Mouse (Mus musculus): ENCODE measurements around the gene Ptprn2. TPM values are rescaled to one million over a fixed set of nuclear protein-coding genes. Genes with fewer than 3 reads are reported as not detected.

Gene Ptprn2
- 0.08 and 0.15 TPM in 2 replicates for polyA plus RNA-seq (2015; fragmentation: Nextera tagmentation; extraction: Ambion mirVana)

GRCm38 (mm10) chr12:116485591-116486403 lies at the start of gene Ptprn2:
Ptprn2 (plus strand) TSS chr12:116485720.
- Histone ChIP-seq H3K9me3 (no peaks in the 10 kb centered on the region), H3K4me1 (peaks cover 9% of the 10 kb centered on the region), H3K4me3 (peak within 1 kb of the TSS; percentile 55), H3K27me3 (peaks cover 32% of the 10 kb centered on the region), H3K27ac (no peak within 1 kb of the TSS), H3K4me2 (peak within 1 kb of the TSS; percentile 99), H3K9ac (peak within 1 kb of the TSS; percentile 54; the same call in 1 of the 2 replicates), H3K36me3 (no peaks in the 10 kb centered on the region)
- under 1% methylated on average over 57 of the region's 86 CpGs for WGBS
- peak; percentile 85 for ATAC-seq (ENCODE audit: insufficient number of reproducible peaks, insufficient read depth, low FRiP score, low TSS enrichment, low read depth)

GRCm38 (mm10) chr12:116436125-116436524 lies 49.4 kb upstream of the Ptprn2 start:
- Histone ChIP-seq H3K36me3 (peaks cover 65% of the 10 kb centered on the region), H3K4me3 (no peak overlapping the region), H3K9me3 (no peaks in the 10 kb centered on the region), H3K9ac (no peak overlapping the region), H3K27me3 (no peaks in the 10 kb centered on the region), H3K4me1 (no peaks in the 10 kb centered on the region), H3K27ac (no peak overlapping the region), H3K4me2 (no peak overlapping the region)
- ATAC-seq (ENCODE audit: insufficient number of reproducible peaks, insufficient read depth, low FRiP score, low TSS enrichment, low read depth), result no peak
- WGBS, result 93% methylated on average over 3 of the region's 3 CpGs

GRCm38 (mm10) chr12:116438591-116438990 lies 46.9 kb upstream of the Ptprn2 start:
- peaks cover 54% of the 10 kb centered on the region for H3K36me3 ChIP-seq
- no peak for ATAC-seq (ENCODE audit: insufficient number of reproducible peaks, insufficient read depth, low FRiP score, low TSS enrichment, low read depth)
- H3K4me2 ChIP-seq, result no peak overlapping the region
- no peak overlapping the region for H3K27ac ChIP-seq
- H3K27me3 ChIP-seq, result no peaks in the 10 kb centered on the region
- H3K4me1 ChIP-seq, result no peaks in the 10 kb centered on the region
- no peak overlapping the region for H3K9ac ChIP-seq
- no peak overlapping the region for H3K4me3 ChIP-seq
- 73% methylated on average over 5 of the region's 5 CpGs for WGBS
- H3K9me3 ChIP-seq, result no peaks in the 10 kb centered on the region

- no peak for ATAC-seq (ENCODE audit: insufficient number of reproducible peaks, insufficient read depth, low FRiP score, low TSS enrichment, low read depth)
- Histone ChIP-seq H3K4me1 (no peaks in the 10 kb centered on the region), H3K36me3 (peaks cover 57% of the 10 kb centered on the region), H3K27me3 (no peaks in the 10 kb centered on the region), H3K4me2 (no peak overlapping the region), H3K27ac (no peak overlapping the region), H3K4me3 (no peak overlapping the region), H3K9ac (no peak overlapping the region), H3K9me3 (no peaks in the 10 kb centered on the region)
- 94% methylated on average over 3 of the region's 3 CpGs for WGBS
Measured at GRCm38 (mm10) chr12:116442184-116442583, 43.3 kb upstream of the Ptprn2 start.

- WGBS, result 70% methylated on average over 2 of the region's 2 CpGs
- Histone ChIP-seq H3K9ac (no peak overlapping the region), H3K9me3 (no peaks in the 10 kb centered on the region), H3K4me2 (no peak overlapping the region), H3K27me3 (no peaks in the 10 kb centered on the region), H3K4me1 (no peaks in the 10 kb centered on the region), H3K36me3 (peaks cover 49% of the 10 kb centered on the region), H3K27ac (no peak overlapping the region), H3K4me3 (no peak overlapping the region)
- no peak for ATAC-seq (ENCODE audit: insufficient number of reproducible peaks, insufficient read depth, low FRiP score, low TSS enrichment, low read depth)
Measured at GRCm38 (mm10) chr12:116449536-116449935, 36.0 kb upstream of the Ptprn2 start.

GRCm38 (mm10) chr12:116460379-116461065 lies 25.0 kb upstream of the Ptprn2 start:
- H3K27me3 ChIP-seq, result no peaks in the 10 kb centered on the region
- H3K4me2 ChIP-seq, result no peak overlapping the region
- no peak overlapping the region for H3K9ac ChIP-seq
- H3K9me3 ChIP-seq, result no peaks in the 10 kb centered on the region
- H3K4me3 ChIP-seq, result no peak overlapping the region
- H3K4me1 ChIP-seq, result no peaks in the 10 kb centered on the region
- WGBS, result 94% methylated on average over 6 of the region's 6 CpGs
- H3K36me3 ChIP-seq, result peaks cover 40% of the 10 kb centered on the region
- no peak for ATAC-seq (ENCODE audit: insufficient number of reproducible peaks, insufficient read depth, low FRiP score, low TSS enrichment, low read depth)
- H3K27ac ChIP-seq, result no peak overlapping the region

GRCm38 (mm10) chr12:116467030-116467429 lies 18.5 kb upstream of the Ptprn2 start:
- H3K4me2 ChIP-seq, result no peak overlapping the region
- ATAC-seq (ENCODE audit: insufficient number of reproducible peaks, insufficient read depth, low FRiP score, low TSS enrichment, low read depth), result no peak
- no peak overlapping the region for H3K4me3 ChIP-seq
- H3K27ac ChIP-seq, result no peak overlapping the region
- 92% methylated on average over 5 of the region's 5 CpGs for WGBS
- H3K9me3 ChIP-seq, result no peaks in the 10 kb centered on the region
- no peaks in the 10 kb centered on the region for H3K27me3 ChIP-seq
- H3K9ac ChIP-seq, result no peak overlapping the region
- no peaks in the 10 kb centered on the region for H3K4me1 ChIP-seq
- peaks cover 13% of the 10 kb centered on the region for H3K36me3 ChIP-seq

GRCm38 (mm10) chr12:116468348-116468747 lies 17.2 kb upstream of the Ptprn2 start:
- Histone ChIP-seq H3K9me3 (no peaks in the 10 kb centered on the region), H3K4me3 (no peak overlapping the region)
- 85% methylated on average over 1 of the region's 1 CpGs for WGBS

GRCm38 (mm10) chr12:116469096-116469495 lies 16.4 kb upstream of the Ptprn2 start:
- H3K36me3 ChIP-seq, result peaks cover 9% of the 10 kb centered on the region
- H3K4me2 ChIP-seq, result no peak overlapping the region
- no peaks in the 10 kb centered on the region for H3K9me3 ChIP-seq
- WGBS, result 70% methylated on average over 3 of the region's 3 CpGs
- no peaks in the 10 kb centered on the region for H3K4me1 ChIP-seq
- H3K9ac ChIP-seq, result no peak overlapping the region
- no peaks in the 10 kb centered on the region for H3K27me3 ChIP-seq
- H3K27ac ChIP-seq, result no peak overlapping the region
- ATAC-seq (ENCODE audit: insufficient number of reproducible peaks, insufficient read depth, low FRiP score, low TSS enrichment, low read depth), result no peak
- H3K4me3 ChIP-seq, result no peak overlapping the region

More at GRCm38 (mm10) chr12:116468348-116468747, 17.2 kb upstream of the Ptprn2 start:
- no peaks in the 10 kb centered on the region for H3K4me1 ChIP-seq
- H3K9ac ChIP-seq, result no peak overlapping the region
- H3K36me3 ChIP-seq, result peaks cover 13% of the 10 kb centered on the region
- H3K27ac ChIP-seq, result no peak overlapping the region
- no peak for ATAC-seq (ENCODE audit: insufficient number of reproducible peaks, insufficient read depth, low FRiP score, low TSS enrichment, low read depth)
- no peaks in the 10 kb centered on the region for H3K27me3 ChIP-seq
- H3K4me2 ChIP-seq, result no peak overlapping the region

GRCm38 (mm10) chr12:116473264-116473663 lies 12.3 kb upstream of the Ptprn2 start:
- H3K27ac ChIP-seq, result no peak overlapping the region
- H3K9ac ChIP-seq, result no peak overlapping the region
- no peaks in the 10 kb centered on the region for H3K36me3 ChIP-seq
- no peaks in the 10 kb centered on the region for H3K9me3 ChIP-seq
- ATAC-seq (ENCODE audit: insufficient number of reproducible peaks, insufficient read depth, low FRiP score, low TSS enrichment, low read depth), result no peak
- H3K4me2 ChIP-seq, result no peak overlapping the region
- H3K4me3 ChIP-seq, result no peak overlapping the region
- 81% methylated on average over 2 of the region's 2 CpGs for WGBS
- H3K4me1 ChIP-seq, result no peaks in the 10 kb centered on the region
- no peaks in the 10 kb centered on the region for H3K27me3 ChIP-seq

- H3K9ac ChIP-seq, result no peak overlapping the region
- no peaks in the 10 kb centered on the region for H3K27me3 ChIP-seq
- H3K4me1 ChIP-seq, result no peaks in the 10 kb centered on the region
- H3K4me2 ChIP-seq, result no peak overlapping the region
- no peak for ATAC-seq (ENCODE audit: insufficient number of reproducible peaks, insufficient read depth, low FRiP score, low TSS enrichment, low read depth)
- no peaks in the 10 kb centered on the region for H3K9me3 ChIP-seq
- H3K4me3 ChIP-seq, result no peak overlapping the region
- no peak overlapping the region for H3K27ac ChIP-seq
- H3K36me3 ChIP-seq, result no peaks in the 10 kb centered on the region
Measured at GRCm38 (mm10) chr12:116473761-116474160, 11.8 kb upstream of the Ptprn2 start.

GRCm38 (mm10) chr12:116474676-116475075 lies 10.8 kb upstream of the Ptprn2 start:
- H3K36me3 ChIP-seq, result no peaks in the 10 kb centered on the region
- no peak overlapping the region for H3K4me3 ChIP-seq
- no peaks in the 10 kb centered on the region for H3K9me3 ChIP-seq
- no peaks in the 10 kb centered on the region for H3K27me3 ChIP-seq
- ATAC-seq (ENCODE audit: insufficient number of reproducible peaks, insufficient read depth, low FRiP score, low TSS enrichment, low read depth), result no peak
- H3K9ac ChIP-seq, result no peak overlapping the region
- no peak overlapping the region for H3K27ac ChIP-seq
- WGBS, result 72% methylated on average over 3 of the region's 3 CpGs
- no peaks in the 10 kb centered on the region for H3K4me1 ChIP-seq
- no peak overlapping the region for H3K4me2 ChIP-seq

All from embryonic facial prominence, embryonic 13.5 days (tissue).